Mouse (Mus musculus): ENCODE data around the gene Parp6. TPM values are rescaled to one million over a fixed set of nuclear protein-coding genes. Genes with fewer than 3 reads are reported as not detected.

Gene Parp6
- 58.6 to 72.8 TPM (median 62.2 TPM) in 4 replicates for total RNA-seq (2023; ENCODE audit: inconsistent age)

DNA sequence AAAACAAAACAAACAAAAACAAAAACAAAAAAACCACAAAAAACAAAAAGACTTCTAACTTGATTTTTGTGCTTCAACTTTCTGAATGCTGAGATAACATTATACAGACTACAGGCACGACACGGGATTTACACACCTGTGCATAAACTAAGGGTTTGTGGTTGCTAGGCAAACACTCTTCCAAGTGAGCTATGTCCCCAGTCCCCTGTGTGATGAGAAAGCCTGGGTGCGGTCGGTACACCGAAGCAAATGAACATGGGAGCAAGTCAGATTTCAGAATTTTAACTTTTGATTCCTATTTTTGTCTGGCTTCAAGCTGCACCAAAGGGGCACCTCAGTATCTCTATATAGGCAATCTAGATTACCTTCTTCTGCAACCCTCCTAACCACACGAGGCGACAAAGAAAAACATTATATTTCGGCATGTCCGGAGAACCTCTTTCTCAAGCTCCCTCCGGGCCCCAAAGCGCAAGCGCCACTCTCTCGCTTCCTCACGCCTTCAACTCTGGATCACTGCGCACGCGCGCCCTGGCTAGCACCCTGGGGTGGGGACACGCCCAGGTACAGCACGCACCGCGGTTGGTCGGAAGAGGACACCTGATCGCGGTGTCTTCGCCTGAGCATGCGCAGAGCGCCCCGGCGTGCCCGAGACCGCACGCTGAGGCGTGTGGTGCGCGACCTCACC lies at the start of gene Parp6:
Gene Parp6 (plus strand): TSS at position 663 of the 685 bp plus-strand sequence.

DNA sequence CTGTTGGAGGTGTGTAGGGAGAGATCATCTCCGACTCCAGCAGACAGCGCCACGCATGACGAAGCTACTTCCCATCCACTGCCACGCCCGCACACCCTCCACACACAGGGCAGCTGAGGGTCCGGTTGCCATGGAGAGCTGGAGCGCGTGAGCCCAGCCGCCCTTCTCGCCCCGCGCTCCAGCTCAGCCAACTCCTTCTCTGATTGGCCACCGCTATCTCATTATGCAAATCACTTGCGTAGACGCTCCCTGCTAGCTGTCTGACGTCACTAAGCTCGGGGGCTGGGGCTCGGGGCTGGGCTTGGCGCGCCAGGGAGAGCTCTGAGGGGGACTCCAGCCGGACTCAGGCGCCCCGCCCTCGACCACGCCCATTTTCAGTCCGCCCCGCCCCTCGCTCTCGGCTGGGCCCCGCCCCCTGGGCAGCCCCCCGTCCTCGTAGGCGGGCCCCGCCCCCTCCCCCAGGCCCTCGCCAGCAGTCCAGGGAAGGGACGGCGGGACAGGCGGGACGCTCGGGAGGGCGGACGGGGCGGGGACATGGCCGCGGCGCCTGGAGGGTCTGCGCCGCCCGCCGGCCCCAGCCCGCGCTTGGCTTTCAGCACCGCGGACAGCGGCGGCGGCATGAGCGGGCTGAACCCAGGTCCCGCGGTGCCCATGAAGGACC lies 39.1 kb upstream of the Parp6 start, which contains the start of gene Celf6:
Gene Celf6 (plus strand): TSS at position 74 of the 661 bp plus-strand sequence.

DNA sequence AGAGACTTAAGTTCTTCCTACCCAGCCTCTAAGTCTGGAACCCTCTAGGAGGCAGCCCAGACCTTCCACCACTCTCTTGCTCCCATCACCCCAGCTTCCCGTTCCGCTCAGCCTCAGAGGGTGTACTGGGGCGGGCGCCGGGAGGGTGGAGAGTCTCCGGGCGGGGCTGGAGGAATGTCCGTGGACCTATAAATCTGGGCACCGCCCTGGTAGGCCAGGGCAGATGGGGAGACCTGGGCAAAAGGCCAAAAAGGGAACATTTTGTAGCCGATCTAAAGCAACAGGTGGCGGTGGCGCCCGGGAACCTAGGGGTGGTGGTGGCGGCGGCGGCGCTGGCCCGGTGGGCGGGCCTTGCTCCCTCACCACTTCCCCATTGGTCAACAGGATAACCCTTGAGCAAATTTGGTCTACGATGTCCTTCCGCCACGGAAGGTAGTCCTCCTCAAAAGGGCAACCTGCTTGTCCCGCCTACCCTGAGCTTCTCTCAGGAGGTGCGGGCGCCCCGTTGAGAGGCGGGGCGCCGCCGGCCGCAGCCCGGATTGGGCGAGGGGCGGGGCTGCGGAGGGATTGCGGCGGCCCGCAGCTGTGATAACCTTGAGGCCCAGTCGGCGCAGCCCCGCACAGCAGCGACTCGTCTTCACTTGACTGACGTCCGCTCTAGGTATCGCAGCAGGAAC lies 39.0 kb downstream of the Parp6 start, which contains the start of gene Pkm:
Gene Pkm (plus strand): TSS at position 411 of the 677 bp plus-strand sequence.

DNA sequence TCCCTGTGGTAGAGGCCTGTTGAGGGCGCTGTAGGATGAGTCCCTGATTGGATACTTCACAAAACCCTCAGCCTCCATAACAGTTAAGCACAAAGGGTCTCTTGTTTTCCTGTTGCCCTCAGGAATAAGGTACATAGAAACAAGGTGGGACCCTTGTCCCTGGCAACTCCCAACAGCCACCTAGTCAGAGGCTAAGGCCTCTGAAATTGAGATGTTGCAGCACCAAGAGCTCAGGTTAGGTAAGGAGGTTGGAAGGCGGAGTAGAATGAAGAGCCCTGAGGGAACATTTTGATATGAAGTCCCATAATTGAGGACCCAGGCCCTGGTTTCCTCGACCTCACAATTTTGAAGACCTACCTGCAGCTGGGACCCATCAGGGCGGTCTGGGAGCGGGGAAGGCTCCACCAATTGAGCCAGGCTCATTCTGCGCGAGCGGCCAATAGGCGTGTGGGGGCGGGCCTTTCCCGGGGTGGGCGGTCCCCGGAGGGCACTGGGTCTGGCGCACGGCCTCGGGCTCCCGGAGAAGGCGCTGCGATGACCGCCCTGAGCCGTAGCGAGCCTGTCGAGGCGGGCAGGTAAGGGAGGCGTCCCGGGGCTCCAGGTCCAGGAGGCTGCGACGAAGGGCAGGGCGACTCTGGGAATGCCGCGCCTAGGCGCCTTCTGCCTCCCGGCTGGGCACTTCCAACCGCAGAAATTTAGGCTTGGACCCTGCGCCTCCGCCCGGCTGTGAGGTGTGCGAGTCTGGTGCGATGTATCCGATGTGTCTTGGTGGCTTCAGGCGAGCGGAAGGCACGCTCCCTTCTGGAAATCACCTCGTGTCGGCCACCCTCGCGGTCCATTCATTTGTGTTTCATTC lies 62.8 kb downstream of the Parp6 start, which contains the start of gene Gramd2:
Gene Gramd2 (plus strand): TSS at position 467 of the 856 bp plus-strand sequence.

Other genes with a start within 250 kb of the Parp6 start
- gene Arih1, start 130.7 kb upstream of the Parp6 start, total RNA-seq (2023; ENCODE audit: inconsistent age), result 139 to 145 TPM (median 142 TPM) in 4 replicates
- gene Hexa, start 77.7 kb upstream of the Parp6 start, total RNA-seq (2023; ENCODE audit: inconsistent age), result 55.9 to 63.6 TPM (median 59.0 TPM) in 4 replicates
- gene Tmem202, start 77.4 kb upstream of the Parp6 start, total RNA-seq (2023; ENCODE audit: inconsistent age), result 0.67 to 0.93 TPM in 2 of 4 replicates, not detected in the others
- not detected in 4 replicates for gene Celf6, start 39.4 kb upstream of the Parp6 start, total RNA-seq (2023; ENCODE audit: inconsistent age)
- 255 to 286 TPM (median 269 TPM) in 4 replicates for gene Pkm, start 39.1 kb downstream of the Parp6 start, total RNA-seq (2023; ENCODE audit: inconsistent age)
- not detected in 4 replicates for gene Gramd2, start 62.9 kb downstream of the Parp6 start, total RNA-seq (2023; ENCODE audit: inconsistent age)
- 1.1 to 3.6 TPM (median 2.8 TPM) in 4 replicates for gene Senp8, start 133.4 kb downstream of the Parp6 start, total RNA-seq (2023; ENCODE audit: inconsistent age)
- 14.0 to 18.0 TPM (median 15.8 TPM) in 4 replicates for gene Myo9a, start 133.6 kb downstream of the Parp6 start, total RNA-seq (2023; ENCODE audit: inconsistent age)